Mouse (Mus musculus): ENCODE measurements around the gene Ly6f.

- TF ChIP-seq CTCF (IDR thresholded peaks at IDR 0.05; ENCODE audit: borderline replicate concordance, extremely low read depth, insufficient read depth, insufficient read length) (no peak), POLR2A (IDR thresholded peaks at IDR 0.05; ENCODE audit: borderline replicate concordance, extremely low read depth, insufficient read depth, insufficient read length, poor library complexity, severe bottlenecking) (no peak)
Observed at GRCm38 (mm10) chr15:75242756-75243640, 25.2 kb upstream of the Ly6f start.

Measured in brain, embryonic 14.5 days (tissue).